Comparison of ENCODE assay signal across 20 mouse cellular contexts in genomic region chr19:27564086-27564485, GRCm38 (mm10).
DNase-seq lines count a peak whose midpoint lies in the region; TF ChIP-seq lines count a peak whose summit lies in the region.
"Had no signal": no experiment of that assay in that cellular context is flagged by ENCODE, and none has a peak within 500 bp of the region (broad histone marks: within the 10 kb centered on the region; RNA-seq: fewer than 3 reads in every experiment).

No protein-coding gene starts in this region.

- no peak for TF ChIP-seq EP300 in heart, adult 2 months (IDR thresholded peaks at IDR 0.05; ENCODE audit: insufficient read depth, low read depth, low read length)

- no peak for TF ChIP-seq POLR2A in heart, adult 2 months (IDR thresholded peaks at IDR 0.05; ENCODE audit: insufficient read depth, low read depth, low read length)

- no peaks in the 10 kb centered on the region for H3K4me1 ChIP-seq in heart, adult 2 months (ENCODE audit: control insufficient read depth, insufficient read depth, low read length)
- H3K4me1 ChIP-seq: embryonic facial prominence, embryonic 10.5 days; embryonic facial prominence, embryonic 12.5 days; forebrain, embryonic 13.5 days; forebrain, embryonic 15.5 days had no signal

- no peaks in the 10 kb centered on the region for H3K79me2 ChIP-seq in heart, adult 2 months (replicated peaks; ENCODE audit: control insufficient read depth, insufficient read depth, low read length)

- TF ChIP-seq CTCF in heart, adult 2 months (IDR thresholded peaks at IDR 0.05): no peak

- peak; percentile 7 for DNase-seq in adrenal gland, postnatal 10 days
- no peak for DNase-seq in adrenal gland, postnatal 4 days (ENCODE audit: low spot score in 2 of 2)
- DNase-seq in heart, adult 11 months: peak; percentile 59
- no peak for DNase-seq in heart, adult 2 months
- DNase-seq in adrenal gland, postnatal 25 days: peak; percentile 5
- DNase-seq in forelimb bud, embryonic 11.5 days (ENCODE audit: low read depth, low spot score): peak; percentile 9
- DNase-seq in right cerebral cortex, postnatal 36 days (ENCODE audit: low spot score in 2 of 2): no peak
- DNase-seq in spleen, postnatal 36 days (ENCODE audit: low spot score in 2 of 2): no peak
- DNase-seq: B cell, adult 2 months; cerebellum, adult 11-12 months; cerebellum, adult 2 months; cerebellum, adult 9-10 months; cerebellum, postnatal 25 days; forebrain, postnatal 0 days had no signal

- no peaks in the 10 kb centered on the region for H3K36me3 ChIP-seq in heart, adult 2 months (ENCODE audit: control insufficient read depth, insufficient read depth, low read length)
- H3K36me3 ChIP-seq: embryonic facial prominence, embryonic 10.5 days; embryonic facial prominence, embryonic 12.5 days; forebrain, embryonic 15.5 days; G1E had no signal

- no peak overlapping the region for H3K9ac ChIP-seq in heart, adult 2 months (ENCODE audit: low read depth, low read length)
- H3K9ac ChIP-seq: embryonic facial prominence, embryonic 12.5 days; forebrain, embryonic 13.5 days; forebrain, embryonic 15.5 days; forebrain, postnatal 0 days had no signal

- H3K4me3 ChIP-seq in heart, adult 2 months: no peak overlapping the region
- H3K4me3 ChIP-seq: embryonic facial prominence, embryonic 10.5 days; embryonic facial prominence, embryonic 12.5 days; forebrain, embryonic 13.5 days; forebrain, embryonic 15.5 days had no signal

- intact Hi-C loops in heart, adult 2 months (cut with DNase I): no loop called here

- 66% methylated on average over 5 of the region's 5 CpGs for WGBS in heart, adult 2 months

- no peaks in the 10 kb centered on the region for H3K27me3 ChIP-seq in heart, adult 2 months (ENCODE audit: control insufficient read depth, insufficient read depth, low read length)
- H3K27me3 ChIP-seq: CH12.LX; embryonic facial prominence, embryonic 12.5 days; forebrain, embryonic 13.5 days; forebrain, embryonic 15.5 days had no signal

- H3K27ac ChIP-seq in heart, adult 2 months: no peak overlapping the region
- H3K27ac ChIP-seq: embryonic facial prominence, embryonic 10.5 days; embryonic facial prominence, embryonic 12.5 days; forebrain, embryonic 13.5 days; forebrain, embryonic 15.5 days had no signal

Comparison
In these comparisons a context has a peak if more than half of its experiments do, and no peak if none do; other contexts are left out.
1. DNase-seq: peak in adrenal gland, postnatal 10 days (single experiment), heart, adult 11 months (single experiment), adrenal gland, postnatal 25 days (single experiment) and forelimb bud, embryonic 11.5 days (single experiment); none in adrenal gland, postnatal 4 days (0 of 2), heart, adult 2 months (0 of 2), right cerebral cortex, postnatal 36 days (0 of 2) and spleen, postnatal 36 days (0 of 2).